Mouse (Mus musculus): ENCODE results near the gene Mtnr1a.

Mtnr1a gene

GRCm38 (mm10) chr8:45109371-45110063 lies 40.6 kb downstream of the Mtnr1a start:
- in situ Hi-C loops (cut with MboI, MseI) = no loop called here

GRCm38 (mm10) chr8:45110064-45110812 lies 41.3 kb downstream of the Mtnr1a start:
- in situ Hi-C loops (cut with MboI, MseI) = no loop called here

DNA sequence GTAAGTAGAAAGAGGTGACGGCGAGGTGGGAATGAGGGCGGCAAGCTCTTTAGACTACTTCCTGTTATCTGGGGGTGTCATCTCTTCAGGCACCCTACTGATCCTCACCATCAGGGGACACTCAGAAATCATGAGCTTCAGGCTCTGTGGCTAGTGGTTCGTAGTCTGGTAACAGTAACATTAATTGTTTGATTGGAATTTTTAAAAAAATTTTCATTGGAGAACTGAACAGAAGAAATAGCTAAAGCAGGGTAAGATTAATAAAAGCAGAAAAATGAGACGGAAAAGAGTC lies 41.8 kb downstream of the Mtnr1a start:
- in situ Hi-C loops (cut with MboI, MseI) = no loop called here

DNA sequence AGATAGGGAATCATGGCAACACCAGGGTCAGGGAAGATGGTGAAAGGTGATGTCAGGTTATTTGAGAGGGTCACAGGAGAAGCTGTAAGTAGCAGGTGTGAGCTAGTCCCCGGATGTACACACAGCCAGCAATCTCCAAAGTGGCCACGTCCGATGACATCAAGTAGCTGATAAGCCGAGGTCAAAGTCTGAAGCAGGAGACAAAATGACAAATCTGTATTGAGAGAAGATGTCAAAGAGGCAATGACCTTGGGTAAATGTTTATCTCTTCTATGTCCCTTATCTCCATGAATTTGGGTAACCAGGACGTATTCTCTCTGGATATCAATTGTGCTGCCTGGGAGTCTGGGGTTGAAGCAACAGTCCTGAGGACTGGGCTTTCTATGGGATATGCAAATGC lies 42.9 kb downstream of the Mtnr1a start:
- in situ Hi-C loops (cut with MboI, MseI) = no loop called here

- in situ Hi-C loops (cut with MboI, MseI) = no loop called here
Measured at GRCm38 (mm10) chr8:45117588-45117987, 48.7 kb downstream of the Mtnr1a start.

DNA sequence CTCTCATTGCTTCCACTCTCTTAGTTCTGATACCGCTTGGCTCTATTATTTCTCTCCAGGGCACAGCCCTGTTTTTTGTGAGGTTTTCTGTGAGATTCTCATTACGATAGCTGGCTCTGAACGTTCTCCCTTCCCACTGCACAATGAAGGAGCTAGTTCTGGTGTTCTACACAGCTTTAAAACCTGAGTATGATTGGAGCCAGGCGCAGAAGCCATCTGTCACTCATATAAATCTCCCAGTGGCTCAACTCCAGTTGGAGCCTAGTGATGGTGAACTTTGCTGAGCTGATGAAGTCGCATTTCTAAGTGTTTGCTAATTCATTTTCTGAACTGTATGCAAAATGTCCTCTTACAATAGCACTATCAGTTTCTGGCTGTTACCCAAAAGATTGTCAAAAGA lies 56.7 kb downstream of the Mtnr1a start:
- in situ Hi-C loops (cut with MboI, MseI) = no loop called here

Data from T-helper 2 cell (primary cell).